Mouse (Mus musculus): ENCODE data around the gene Wdr77.

- TF ChIP-seq CTCF (IDR thresholded peaks at IDR 0.05; ENCODE audit: low read depth, low read length) = no peak
- TF ChIP-seq POLR2A (IDR thresholded peaks at IDR 0.05; ENCODE audit: extremely low read depth, insufficient read depth, low read length) = no peak
Observed at GRCm38 (mm10) chr3:105994730-105995129, 35.6 kb downstream of the Wdr77 start.
